Mouse (Mus musculus): ENCODE results near the gene Ttll11. TPM values are rescaled to one million over a fixed set of nuclear protein-coding genes. Genes with fewer than 3 reads are reported as not detected.

Ttll11 gene
- total RNA-seq, 1 experiment, result 0.31 TPM

DNA sequence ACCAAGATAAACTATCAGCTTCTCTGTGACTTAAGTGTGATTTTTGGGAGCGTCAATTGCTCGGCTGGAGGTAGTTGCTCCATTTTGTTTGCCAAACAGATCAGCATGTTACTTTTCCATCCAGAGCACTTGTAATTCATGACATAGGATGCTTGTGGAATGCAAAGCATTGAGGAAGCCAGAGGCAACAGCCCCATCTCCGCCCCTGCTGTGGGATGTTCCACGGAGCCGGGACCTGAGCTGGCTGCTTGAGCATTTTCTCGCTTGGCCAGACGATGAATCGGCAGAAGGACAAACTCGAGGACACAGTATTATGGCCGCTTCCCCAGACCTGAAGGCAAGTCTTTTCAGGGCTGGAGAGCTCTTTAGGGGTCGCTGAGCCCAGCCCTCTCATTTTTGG lies 176.6 kb downstream of the Ttll11 start:
- Histone ChIP-seq H3K36me3 (ENCODE audit: control insufficient read depth, insufficient read depth, low read length, poor library complexity, severe bottlenecking) (no peaks in the 10 kb centered on the region), H3K4me1 (ENCODE audit: control insufficient read depth in 2 of 2, insufficient read depth in 2 of 2, low read length in 2 of 2, poor library complexity in 1 of 2) (no peaks in the 10 kb centered on the region), H3K27ac (ENCODE audit: insufficient read depth, low read depth, low read length, poor library complexity, severe bottlenecking) (no peak overlapping the region), H3K9ac (ENCODE audit: insufficient read depth, low read depth, low read length, poor library complexity, severe bottlenecking) (no peak overlapping the region), H3K4me3 (ENCODE audit: insufficient read depth in 1 of 2, low read depth in 1 of 2, low read length in 2 of 2, poor library complexity in 1 of 2, severe bottlenecking in 1 of 2) (no peak overlapping the region), H3K9me3 (ENCODE audit: control insufficient read depth, insufficient read depth, low read depth, low read length) (no peaks in the 10 kb centered on the region)
- in situ Hi-C loops (cut with MboI; ENCODE audit: low sequenced_read_pairs in 2 of 2, unreplicated experiment in 2 of 2), result no loop called here
- DNase-seq (ENCODE audit: low read depth, low spot score), result no peak
- TF ChIP-seq CHD2 (IDR thresholded peaks at IDR 0.05; ENCODE audit: low read depth, low read length) (no peak), MAFK (IDR thresholded peaks at IDR 0.05; ENCODE audit: insufficient read depth, low read depth, low read length) (no peak), ZC3H11A (IDR thresholded peaks at IDR 0.05; ENCODE audit: borderline replicate concordance, low read depth, low read length) (no peak), ZNF384 (IDR thresholded peaks at IDR 0.05; ENCODE audit: low read depth, low read length) (no peak), HCFC1 (IDR thresholded peaks at IDR 0.05; ENCODE audit: borderline replicate concordance, insufficient read depth, low read length) (no peak)

DNA sequence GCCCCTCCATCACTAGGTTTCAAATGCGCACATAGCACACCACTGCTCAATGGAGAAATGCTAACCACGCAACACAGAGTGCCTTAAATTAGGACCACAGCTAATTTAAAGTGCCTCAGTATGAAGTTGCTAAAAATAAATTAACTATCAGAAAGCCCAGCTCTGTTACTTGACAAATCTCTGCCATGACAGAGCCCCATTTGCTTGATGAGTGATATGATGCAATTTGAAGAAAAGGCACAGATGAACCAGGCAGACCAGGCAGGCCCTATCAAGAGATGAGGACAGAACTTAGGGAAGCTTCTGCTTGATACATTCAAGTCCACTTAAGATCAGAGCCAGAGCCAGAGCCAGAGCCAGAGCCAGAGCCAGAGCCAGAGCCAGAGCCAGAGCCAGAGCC lies 178.0 kb downstream of the Ttll11 start:
- in situ Hi-C loops (cut with MboI; ENCODE audit: low sequenced_read_pairs in 2 of 2, unreplicated experiment in 2 of 2), result no loop called here
- H3K4me1 ChIP-seq (ENCODE audit: control insufficient read depth in 2 of 2, insufficient read depth in 2 of 2, low read length in 2 of 2, poor library complexity in 1 of 2), result no peaks in the 10 kb centered on the region
- H3K9me3 ChIP-seq (ENCODE audit: control insufficient read depth, insufficient read depth, low read depth, low read length), result no peaks in the 10 kb centered on the region
- TF ChIP-seq ZNF384 (IDR thresholded peaks at IDR 0.05; ENCODE audit: low read depth, low read length) (no peak), ZC3H11A (IDR thresholded peaks at IDR 0.05; ENCODE audit: borderline replicate concordance, low read depth, low read length) (no peak), HCFC1 (IDR thresholded peaks at IDR 0.05; ENCODE audit: borderline replicate concordance, insufficient read depth, low read length) (no peak), MAFK (IDR thresholded peaks at IDR 0.05; ENCODE audit: insufficient read depth, low read depth, low read length) (no peak), CHD2 (IDR thresholded peaks at IDR 0.05; ENCODE audit: low read depth, low read length) (no peak)
- H3K4me3 ChIP-seq (ENCODE audit: insufficient read depth in 1 of 2, low read depth in 1 of 2, low read length in 2 of 2, poor library complexity in 1 of 2, severe bottlenecking in 1 of 2), result no peak overlapping the region
- no peak overlapping the region for H3K27ac ChIP-seq (ENCODE audit: insufficient read depth, low read depth, low read length, poor library complexity, severe bottlenecking)
- no peaks in the 10 kb centered on the region for H3K36me3 ChIP-seq (ENCODE audit: control insufficient read depth, insufficient read depth, low read length, poor library complexity, severe bottlenecking)
- DNase-seq (ENCODE audit: low read depth, low spot score), result no peak
- H3K9ac ChIP-seq (ENCODE audit: insufficient read depth, low read depth, low read length, poor library complexity, severe bottlenecking), result no peak overlapping the region

DNA sequence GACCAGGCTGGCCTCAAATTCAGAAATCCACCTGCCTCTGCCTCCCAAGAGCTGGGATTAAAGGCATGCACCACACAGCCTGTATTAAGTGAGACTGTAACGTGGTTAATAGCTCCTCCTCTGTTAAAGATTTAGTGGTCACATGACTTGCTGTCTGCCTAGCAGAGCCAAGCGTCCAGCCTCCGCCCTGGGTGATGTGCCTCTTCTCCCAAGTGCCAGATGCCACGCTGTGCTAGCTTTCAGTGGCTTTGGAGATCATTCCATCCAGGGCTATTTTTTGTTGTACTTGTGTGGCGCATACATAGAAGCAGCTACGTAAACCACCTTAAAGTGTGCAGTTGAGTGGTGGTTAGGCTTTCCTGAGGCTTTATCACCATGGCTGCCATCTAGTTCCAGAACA lies 180.6 kb downstream of the Ttll11 start:
- H3K36me3 ChIP-seq (ENCODE audit: control insufficient read depth, insufficient read depth, low read length, poor library complexity, severe bottlenecking), result no peaks in the 10 kb centered on the region
- DNase-seq (ENCODE audit: low read depth, low spot score), result no peak
- no peak overlapping the region for H3K27ac ChIP-seq (ENCODE audit: insufficient read depth, low read depth, low read length, poor library complexity, severe bottlenecking)
- H3K9ac ChIP-seq (ENCODE audit: insufficient read depth, low read depth, low read length, poor library complexity, severe bottlenecking), result no peak overlapping the region
- no peak overlapping the region for H3K4me3 ChIP-seq (ENCODE audit: insufficient read depth in 1 of 2, low read depth in 1 of 2, low read length in 2 of 2, poor library complexity in 1 of 2, severe bottlenecking in 1 of 2)
- no peaks in the 10 kb centered on the region for H3K4me1 ChIP-seq (ENCODE audit: control insufficient read depth in 2 of 2, insufficient read depth in 2 of 2, low read length in 2 of 2, poor library complexity in 1 of 2)
- no peak for TF ChIP-seq MAFK (IDR thresholded peaks at IDR 0.05; ENCODE audit: insufficient read depth, low read depth, low read length)
- no peak for TF ChIP-seq ZC3H11A (IDR thresholded peaks at IDR 0.05; ENCODE audit: borderline replicate concordance, low read depth, low read length)
- TF ChIP-seq CHD2 (IDR thresholded peaks at IDR 0.05; ENCODE audit: low read depth, low read length), result no peak
- H3K9me3 ChIP-seq (ENCODE audit: control insufficient read depth, insufficient read depth, low read depth, low read length), result no peaks in the 10 kb centered on the region
- in situ Hi-C loops (cut with MboI; ENCODE audit: low sequenced_read_pairs in 2 of 2, unreplicated experiment in 2 of 2), result no loop called here

DNA sequence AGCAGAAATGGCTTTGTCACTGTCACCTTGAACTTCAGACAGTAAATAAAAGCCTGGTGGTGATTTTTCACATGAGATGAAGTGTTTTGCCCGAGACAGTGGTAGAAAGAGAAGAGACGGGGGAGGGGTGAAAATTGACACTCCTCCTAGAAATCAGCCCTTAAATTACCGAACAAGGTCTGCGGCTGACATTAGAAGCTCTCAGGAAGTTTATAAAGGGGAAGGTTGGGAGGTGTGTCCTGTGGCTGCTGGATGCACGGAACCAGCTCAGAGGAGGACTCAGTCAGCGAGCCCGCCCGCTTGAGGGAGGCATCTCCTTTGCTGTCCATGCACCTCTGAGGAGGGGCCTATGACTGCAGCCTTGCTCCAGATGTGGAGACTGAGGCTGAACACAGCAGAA lies 181.7 kb downstream of the Ttll11 start:
- H3K9ac ChIP-seq (ENCODE audit: insufficient read depth, low read depth, low read length, poor library complexity, severe bottlenecking), result no peak overlapping the region
- DNase-seq (ENCODE audit: low read depth, low spot score), result no peak
- no peak overlapping the region for H3K4me3 ChIP-seq (ENCODE audit: insufficient read depth in 1 of 2, low read depth in 1 of 2, low read length in 2 of 2, poor library complexity in 1 of 2, severe bottlenecking in 1 of 2)
- no peaks in the 10 kb centered on the region for H3K9me3 ChIP-seq (ENCODE audit: control insufficient read depth, insufficient read depth, low read depth, low read length)
- H3K27ac ChIP-seq (ENCODE audit: insufficient read depth, low read depth, low read length, poor library complexity, severe bottlenecking), result no peak overlapping the region
- in situ Hi-C loops (cut with MboI; ENCODE audit: low sequenced_read_pairs in 2 of 2, unreplicated experiment in 2 of 2), result no loop called here
- TF ChIP-seq HCFC1 (IDR thresholded peaks at IDR 0.05; ENCODE audit: borderline replicate concordance, insufficient read depth, low read length) (no peak), ZNF384 (IDR thresholded peaks at IDR 0.05; ENCODE audit: low read depth, low read length) (no peak), MAFK (IDR thresholded peaks at IDR 0.05; ENCODE audit: insufficient read depth, low read depth, low read length) (no peak), CHD2 (IDR thresholded peaks at IDR 0.05; ENCODE audit: low read depth, low read length) (no peak), ZC3H11A (IDR thresholded peaks at IDR 0.05; ENCODE audit: borderline replicate concordance, low read depth, low read length) (no peak)
- H3K36me3 ChIP-seq (ENCODE audit: control insufficient read depth, insufficient read depth, low read length, poor library complexity, severe bottlenecking), result no peaks in the 10 kb centered on the region
- H3K4me1 ChIP-seq (ENCODE audit: control insufficient read depth in 2 of 2, insufficient read depth in 2 of 2, low read length in 2 of 2, poor library complexity in 1 of 2), result no peaks in the 10 kb centered on the region
